Mouse (Mus musculus) cerebellum, adult 11-12 months (tissue): Measurements from ENCODE around the gene Fblim1.
A peak's percentile ranks its signal among the peaks of the same experiment; 100 is the strongest.
"Not testable (repeated sequence)": the region's sequence is repeated elsewhere in the genome, so short reads cannot be mapped to it uniquely, and the experiment has no call there.

Experiments
- DNase-seq: peaks from one replicate; pipeline ENCODE4 v3.0.0; 2022

Fblim1 gene

DNA sequence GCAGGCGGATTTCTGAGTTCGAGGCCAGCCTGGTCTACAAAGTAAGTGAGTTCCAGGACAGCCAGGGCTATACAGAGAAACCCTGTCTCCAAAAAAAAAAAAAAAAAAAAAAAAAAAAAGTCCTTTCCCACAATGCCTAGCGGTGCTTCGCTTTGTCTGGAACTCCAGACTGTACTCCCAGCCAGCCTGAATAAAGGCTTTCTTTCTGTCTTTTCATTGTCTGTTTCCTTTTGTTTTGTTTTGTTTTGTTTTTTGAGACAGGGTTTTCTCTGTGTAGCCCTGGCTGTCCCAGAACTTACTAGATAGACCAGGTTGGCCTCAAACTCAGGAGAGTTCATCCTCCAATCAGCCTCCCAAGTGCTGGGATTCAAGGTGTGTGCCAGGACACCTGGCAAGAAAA is 41.7 kb downstream of the Fblim1 start:
- DNase-seq = no peak

DNA sequence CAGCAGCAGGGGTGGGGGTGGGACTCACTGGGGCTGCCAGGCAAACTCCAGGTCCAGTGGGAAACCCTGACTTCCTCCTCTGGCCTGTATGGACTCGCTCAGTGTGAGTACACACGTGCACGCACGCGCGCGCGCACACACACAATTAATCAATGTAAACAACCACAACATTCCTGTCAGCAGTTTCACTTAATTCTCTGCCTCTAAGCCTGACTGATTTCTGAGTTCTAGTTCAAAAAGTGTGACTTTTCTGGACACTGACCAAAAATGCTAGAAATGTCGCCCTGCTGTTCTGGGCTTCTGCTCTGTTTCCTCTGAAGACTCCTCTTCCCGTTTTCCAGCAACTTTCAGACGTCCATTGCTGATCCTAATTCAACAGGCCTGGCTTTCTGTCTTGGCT is 43.6 kb downstream of the Fblim1 start:
- DNase-seq = no peak

DNA sequence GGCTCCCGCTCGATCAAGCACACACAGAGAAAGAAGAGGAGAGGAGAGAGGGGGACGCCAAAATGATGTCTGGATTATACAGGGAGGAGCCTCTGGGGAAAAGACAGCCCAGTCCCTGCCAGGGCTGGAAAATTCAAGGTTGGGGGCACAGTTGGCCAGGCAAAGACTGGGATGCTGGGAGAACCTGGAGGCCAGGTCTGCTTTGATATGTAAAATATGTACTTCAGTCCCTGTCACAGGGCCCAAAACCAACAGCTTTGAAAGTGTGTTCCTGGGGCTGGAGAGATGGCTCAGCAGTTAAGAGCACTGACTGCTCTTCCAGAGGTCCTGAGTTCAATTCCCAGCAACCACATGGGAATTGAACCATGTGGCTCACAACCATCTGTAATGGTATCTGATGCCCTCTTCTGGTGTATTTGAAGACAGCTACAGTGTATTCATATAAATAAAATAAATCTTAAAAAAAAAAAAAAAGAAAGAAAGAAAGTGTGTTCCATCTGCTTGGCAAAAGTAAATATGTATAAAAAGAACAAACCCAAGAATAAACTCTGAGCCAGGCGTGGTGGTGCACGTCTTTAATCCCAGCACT is 44.5 kb downstream of the Fblim1 start:
- not testable (repeated sequence) for DNase-seq

DNA sequence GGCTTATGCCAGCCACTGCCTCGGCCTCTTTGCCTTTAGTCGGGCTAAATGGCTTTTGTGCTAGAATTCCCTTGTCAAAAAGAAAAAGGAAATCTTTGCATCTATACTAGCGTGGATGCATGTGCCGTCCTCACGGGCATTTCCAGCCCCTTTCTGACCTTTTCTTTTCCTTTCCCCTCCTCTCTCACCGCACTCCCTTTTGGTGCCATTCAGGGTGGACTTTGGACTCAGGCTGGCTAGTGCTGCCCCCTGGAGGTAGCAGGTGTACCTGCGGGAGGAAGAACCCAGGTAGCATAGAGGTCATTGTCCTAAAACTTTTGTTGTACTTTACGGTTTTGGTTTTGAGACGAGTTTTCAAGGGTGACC is 46.0 kb downstream of the Fblim1 start:
- peak; percentile 78 for DNase-seq

DNA sequence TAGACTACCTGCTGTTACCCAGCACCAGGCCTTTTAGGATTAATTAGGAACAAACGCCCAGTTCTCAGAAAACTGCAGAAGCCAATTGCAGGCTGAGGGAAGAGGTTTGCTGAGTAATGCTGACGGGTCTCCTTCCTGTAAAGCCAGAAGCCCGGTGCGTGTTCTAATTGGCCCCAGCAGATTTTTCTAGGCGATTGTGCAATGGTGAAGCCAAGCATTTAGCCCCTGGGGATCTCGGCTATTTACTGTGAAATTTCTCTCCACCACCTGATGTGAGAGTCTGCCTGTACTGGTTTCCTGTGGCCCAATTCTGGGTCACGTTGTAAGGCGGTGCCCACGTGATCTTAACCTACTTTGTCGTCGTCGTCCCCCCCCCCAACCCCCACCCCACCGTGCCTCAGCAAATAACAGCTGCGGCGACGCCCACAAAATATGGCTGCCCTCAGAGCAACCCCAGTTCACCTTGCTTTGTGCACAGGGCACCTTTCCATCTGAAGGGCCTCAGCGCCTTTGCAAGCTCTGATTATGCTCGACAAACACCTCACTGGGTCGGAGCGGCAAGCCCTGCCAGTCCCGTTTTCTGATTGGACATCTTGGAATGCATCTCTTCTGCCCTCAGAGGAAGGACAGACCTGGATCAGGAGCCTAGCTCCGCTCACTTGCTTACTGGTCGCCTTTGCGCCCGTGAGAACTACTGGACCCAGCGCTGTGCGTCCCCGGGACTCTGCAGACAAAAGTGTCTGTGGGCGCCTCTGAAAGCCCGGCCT is 46.6 kb downstream of the Fblim1 start:
- peak; percentile 80 for DNase-seq

DNA sequence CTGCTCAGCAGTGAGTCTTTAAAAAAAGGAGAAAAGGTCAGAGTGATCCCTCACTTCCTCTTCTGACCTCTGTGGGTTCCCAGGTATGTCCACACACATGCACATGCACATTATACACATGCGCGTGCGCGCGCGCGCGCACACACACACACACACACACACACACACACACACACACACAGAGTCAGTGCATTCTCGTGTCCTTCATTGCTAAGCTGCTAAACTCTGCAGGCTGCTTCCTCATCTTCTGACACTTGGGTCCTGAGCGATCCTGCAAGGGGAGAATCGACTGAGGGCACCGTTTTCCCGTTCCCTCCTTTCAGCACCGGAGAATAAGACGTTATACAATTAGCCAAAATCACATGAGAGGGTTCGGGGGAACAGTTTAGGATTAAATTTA is 47.2 kb downstream of the Fblim1 start:
- DNase-seq = no peak

DNA sequence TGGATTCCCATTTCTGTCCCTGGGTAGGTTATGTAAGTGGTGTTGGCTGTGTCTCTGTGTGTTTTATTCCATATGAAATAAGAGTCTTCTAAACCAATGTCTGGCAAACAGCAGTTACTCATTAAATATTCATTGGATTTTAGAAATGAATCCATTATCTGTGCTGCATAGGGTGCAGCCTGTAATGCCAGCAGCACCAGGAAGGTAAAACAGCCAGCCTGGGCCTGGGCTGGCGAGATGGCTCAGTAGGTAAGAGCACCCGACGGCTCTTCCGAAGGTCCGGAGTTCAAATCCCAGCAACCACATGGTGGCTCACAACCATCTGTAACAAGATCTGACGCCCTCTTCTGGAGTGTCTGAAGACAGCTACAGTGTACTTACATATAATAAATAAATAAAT is 49.7 kb downstream of the Fblim1 start:
- DNase-seq = not testable (repeated sequence)

DNA sequence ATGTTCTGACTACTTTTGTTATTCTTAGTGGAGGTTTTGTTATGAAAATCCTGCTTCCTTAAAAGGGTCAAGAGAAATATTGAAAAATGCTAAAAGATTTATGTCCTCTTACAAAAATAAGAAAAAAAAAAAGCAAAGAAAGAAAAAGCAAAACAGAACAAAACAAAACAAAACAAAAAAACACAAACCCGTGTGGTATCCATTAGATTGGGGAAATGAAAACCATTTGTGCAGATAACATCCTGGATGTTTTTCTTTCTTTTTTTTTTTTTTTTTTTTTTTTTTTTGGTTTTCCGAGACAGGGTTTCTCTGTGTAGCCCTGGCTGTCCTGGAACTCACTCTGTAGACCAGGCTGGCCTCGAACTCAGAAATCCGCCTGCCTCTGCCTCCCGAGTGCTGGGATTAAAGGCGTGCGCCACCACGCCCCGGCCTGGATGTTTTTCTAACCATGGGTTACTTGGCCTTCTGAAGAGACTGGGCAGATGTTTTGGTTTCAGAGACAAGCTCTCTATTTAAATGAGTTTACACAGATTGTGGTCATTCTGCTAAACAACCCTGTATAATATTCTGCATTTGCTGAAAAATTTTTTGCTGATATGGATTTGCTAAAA is 51.5 kb downstream of the Fblim1 start:
- not testable (repeated sequence) for DNase-seq

DNA sequence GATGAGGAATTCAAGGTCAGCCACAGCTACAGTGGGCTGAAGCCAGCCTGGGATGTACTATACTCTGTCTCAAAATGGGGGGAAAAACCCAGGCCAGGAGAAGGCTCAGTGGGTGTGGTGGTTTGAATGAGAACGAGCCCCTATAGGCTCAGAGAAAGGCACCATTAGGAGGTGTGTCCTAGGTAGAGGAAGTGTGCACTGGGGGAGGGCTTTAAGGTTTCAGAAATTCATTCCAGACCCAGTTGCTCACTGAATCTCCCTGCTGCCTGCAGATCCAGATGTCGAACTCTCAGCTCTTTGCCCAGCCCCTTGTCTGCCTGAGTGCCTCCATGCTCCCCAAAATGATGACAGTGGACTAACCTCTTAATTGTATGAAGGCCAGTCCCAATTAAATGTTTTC is 53.4 kb downstream of the Fblim1 start:
- no peak for DNase-seq

DNA sequence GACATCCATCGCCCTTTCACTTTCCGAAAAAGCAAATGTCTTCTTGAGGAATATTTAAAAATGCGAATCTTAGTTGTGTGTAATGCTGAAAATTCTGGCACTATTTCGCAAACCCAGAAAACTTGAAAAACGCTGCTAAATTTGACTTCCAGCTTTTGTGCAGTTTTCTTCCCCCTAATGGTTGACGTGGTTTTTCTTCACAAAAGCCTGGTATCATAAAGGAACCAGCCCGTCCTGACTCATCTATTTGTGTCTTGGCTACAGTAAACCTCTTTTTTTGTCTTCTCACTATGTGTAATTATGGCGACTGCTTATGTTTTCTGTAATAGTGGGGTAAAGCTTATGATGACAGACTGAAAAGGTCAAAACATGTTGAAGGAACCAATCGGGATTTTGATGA is 58.6 kb downstream of the Fblim1 start:
- no peak for DNase-seq

DNA sequence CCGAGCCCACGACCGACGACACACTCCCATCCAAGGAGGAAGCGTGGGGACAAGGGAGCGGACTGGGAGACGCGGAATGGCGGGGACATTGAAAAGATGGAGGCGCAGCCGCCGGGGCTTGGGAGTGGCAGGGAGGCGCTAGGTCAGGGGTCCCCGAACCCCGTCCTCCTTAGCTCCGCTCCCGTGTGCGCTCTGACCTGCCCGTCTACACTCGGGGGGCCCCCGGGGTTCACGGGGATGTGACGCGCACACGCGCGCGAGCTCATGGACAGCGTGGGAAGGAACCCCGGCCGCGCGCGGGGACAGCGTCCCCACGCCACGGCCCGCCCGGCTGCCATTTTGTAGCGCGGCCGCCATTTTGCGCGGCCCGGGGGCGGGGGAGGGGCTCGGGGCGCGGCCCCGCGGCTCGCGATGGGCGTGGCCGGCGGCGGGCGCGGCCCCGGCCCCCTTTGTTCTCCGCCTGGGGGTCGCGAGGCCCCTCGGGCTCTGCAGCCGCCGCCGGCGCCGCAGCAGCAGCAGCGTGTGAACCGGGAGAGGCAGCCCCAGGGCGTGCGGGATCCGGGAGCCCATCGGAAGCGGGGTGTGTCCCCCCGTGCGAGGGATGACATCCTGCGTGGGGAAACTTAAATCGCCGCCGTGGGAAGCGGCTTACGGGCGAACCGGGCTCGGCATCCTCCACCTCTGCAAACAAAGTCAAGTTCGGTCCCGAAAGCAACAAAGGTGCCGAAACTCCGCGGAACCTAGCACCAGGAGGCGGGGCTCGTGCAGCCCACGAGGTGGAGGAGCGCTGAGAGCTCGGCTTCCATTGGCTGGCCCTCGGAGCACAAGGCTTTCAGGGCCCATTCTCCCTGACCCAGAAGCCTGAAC is 59.3 kb downstream of the Fblim1 start:
- peak; percentile 88 for DNase-seq

DNA sequence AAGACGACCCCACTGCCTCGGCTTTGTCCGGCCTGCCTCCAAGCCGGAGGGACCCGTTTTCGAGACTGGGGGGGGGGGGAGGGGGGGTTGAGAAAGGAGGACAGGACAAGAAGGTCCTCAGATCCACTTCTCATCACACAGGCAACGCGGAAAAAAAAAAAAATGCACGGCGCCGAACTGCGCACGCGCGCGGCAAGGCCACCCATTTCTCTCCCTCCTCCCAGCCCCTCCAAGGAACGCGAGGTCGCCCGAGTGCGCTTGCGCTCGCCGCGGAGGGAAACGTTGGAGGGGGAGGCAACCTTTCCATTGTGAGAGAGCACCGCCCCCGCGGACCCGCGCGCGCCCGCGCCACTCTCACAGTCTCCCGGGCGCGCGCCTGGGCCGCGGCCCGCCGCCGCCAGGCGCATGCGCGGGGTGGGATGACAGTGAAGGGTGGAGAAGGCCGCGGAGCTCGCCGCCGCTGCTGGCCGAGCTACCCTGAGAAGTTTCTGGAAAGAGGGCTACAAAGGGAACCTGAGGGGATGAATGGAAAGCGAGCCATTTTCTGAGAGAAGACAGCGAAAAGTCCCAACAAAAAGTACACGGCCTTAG is 60.1 kb downstream of the Fblim1 start:
- DNase-seq = peak; percentile 100

DNA sequence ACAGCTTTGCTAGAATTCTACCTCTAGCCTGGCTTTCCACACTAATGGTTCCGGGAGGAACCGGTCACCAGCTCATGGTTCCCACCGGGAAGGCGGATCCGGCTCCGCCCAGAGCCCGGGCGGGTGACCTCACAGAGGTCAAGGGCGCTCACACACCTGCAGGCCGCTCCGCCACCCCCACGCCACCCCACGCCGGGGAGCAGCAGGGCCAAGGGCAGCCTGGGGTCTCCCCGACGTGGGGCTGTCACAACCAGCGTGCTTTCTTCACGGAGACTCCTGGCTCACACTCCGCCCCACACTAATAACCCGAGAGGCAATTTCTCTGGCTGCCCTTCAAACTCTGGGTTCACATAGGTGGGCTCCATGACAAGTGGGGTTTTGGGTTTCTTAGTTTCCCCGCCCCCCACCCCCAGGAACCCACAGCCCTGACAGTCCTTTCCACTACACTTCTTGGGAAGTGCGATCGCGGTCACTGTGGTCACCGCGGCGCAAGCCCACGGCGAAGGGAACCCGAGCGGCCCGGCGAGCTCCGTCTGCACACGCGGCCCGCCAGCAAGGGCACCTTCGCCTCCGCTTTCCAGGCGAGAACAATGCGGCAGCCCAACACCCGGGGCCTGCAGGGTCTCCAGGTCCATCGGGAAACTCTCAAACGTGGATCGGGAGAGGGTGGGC is 60.7 kb downstream of the Fblim1 start:
- peak; percentile 87 for DNase-seq

DNA sequence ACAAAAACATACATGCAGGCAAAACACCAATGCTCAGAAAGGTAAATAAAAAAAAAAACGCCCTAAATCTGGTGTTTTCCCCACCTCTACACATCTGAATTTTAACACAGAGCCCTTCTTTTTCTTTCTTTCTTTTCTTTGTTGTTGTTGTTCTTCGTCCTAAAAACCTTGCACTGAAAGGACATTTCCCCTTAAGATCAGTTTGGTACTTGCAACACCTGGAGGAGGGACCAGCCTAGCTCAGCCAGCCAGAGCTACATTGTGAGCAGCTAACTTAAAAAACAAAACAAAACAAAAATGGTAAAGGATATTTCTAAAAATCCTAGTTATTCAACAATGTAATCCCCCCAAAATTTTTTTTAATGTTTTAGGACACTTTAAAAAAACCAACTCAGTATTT is 61.4 kb downstream of the Fblim1 start:
- DNase-seq = no peak

DNA sequence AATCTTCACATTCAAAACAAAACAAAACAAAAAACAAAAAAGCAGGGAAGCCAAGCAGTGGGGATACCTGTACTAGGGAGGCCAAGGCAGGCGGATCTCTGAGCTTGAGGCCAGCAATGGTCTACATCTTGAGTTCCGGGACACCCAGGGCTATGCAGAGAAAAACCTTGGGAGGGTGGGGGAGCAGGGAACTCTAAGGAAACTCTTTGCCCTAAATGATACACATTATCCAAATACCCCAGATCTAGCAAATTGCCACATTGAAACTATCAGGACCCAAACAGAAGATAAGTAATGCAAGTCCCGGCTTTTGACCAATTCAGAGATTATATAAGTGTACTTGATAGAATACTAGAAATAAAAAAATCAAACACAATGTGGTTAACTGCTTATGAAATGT is 62.3 kb downstream of the Fblim1 start:
- DNase-seq = no peak

DNA sequence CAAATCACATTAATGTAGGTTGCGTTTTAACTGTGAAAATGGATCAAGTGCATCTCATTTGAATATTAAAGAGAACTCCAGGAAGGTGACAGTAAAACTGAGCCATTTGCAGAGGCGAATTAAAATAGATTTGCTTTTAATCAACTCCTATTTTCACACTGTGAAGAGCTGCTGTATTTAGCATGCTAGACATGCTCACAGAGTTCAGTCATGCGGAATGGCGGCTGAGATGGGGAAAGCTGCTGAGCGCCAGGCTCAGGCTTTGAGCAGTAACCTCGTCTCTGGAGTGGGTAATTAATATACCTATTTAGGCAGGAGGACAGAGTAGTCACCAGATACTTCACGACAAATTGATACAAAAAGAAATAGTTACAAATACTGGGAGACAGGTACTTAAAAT is 64.0 kb downstream of the Fblim1 start:
- DNase-seq = no peak

DNA sequence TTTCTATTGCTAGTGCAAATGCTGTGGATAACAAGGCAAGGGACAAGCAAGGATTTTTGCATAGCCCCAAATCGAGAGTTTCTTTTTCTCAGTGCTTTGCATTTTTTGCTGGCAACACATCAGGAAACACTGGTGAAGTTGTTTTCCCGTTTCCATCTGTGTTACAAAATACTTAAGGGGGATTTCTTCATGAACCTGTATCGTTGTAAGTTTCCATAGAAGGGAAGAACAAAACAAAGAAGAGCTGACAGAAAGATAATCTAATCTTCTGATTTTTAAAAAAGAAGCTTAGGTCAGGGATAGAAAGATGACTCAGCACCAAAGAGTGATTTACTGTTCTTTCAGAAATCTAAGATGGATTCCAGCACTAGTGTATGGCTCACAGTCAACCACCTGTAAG is 65.1 kb downstream of the Fblim1 start:
- no peak for DNase-seq

DNA sequence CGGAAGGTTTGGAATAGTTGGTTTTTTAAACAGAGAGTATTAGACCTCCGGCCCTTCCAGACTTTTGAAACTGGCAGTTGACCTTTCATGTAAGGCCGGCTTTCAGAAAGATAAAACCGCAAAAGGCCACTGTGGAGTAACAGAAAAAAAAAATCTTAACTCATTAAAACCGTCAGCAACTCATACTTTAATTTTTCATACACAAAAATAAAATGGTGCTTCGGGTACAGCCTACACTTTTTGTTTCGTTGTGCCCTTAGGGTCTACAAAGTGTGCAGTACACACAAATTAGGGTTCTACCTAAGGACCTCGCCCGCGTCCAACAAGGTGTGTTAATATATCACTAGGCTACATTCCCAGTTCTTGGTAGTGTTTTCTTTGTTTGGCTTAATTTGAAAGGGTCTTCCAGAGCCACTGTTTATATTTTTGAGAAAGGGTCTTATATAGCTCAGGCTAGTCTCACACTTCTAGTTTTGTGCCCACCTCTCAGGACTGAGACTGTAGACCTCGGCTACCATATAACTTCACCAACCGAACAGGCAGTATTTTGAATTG is 66.6 kb downstream of the Fblim1 start:
- no peak for DNase-seq

DNA sequence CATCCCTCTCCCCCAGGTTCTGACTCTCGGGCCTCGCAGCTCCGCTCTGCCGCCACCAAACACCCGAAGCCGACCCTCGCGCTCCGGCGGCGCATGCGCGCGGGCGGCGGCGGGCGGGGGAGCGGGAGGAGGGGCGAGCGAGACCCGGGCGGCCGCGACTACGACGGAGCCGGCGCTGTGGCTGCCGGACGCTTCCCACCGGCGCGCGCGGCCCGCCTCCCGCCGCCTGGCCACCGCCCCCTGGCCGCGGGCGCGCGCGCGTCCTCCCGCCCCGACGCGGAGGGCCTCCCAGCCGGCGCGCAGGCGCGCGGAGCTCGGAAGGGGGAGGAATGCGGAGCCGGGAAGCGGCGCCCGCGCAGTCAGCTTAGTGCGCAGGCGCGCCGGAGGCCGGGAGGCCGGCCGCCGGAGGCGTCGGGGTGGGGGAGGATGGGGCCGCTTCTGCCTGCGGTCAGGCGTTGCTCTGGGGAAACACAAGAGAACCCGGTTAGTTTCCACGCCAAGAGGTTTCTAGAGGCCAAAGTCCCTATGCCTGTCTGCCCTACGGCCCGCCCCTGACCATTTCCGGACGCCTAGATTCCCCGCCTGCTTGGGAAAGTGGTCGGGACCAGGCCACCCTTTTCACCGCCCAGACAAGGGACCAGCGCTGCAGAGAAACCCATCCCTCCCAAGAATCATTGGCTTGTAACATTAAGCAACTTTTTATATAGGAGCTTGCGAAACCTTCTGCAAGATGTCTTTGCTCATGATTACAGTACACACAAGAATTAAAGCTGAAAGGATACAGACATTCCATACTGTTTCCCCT is 67.3 kb downstream of the Fblim1 start, which contains the start of gene Spen:
Spen (minus strand) TSS at position 190 of the 805 bp plus-strand sequence.
- peak; percentile 97 for DNase-seq

DNA sequence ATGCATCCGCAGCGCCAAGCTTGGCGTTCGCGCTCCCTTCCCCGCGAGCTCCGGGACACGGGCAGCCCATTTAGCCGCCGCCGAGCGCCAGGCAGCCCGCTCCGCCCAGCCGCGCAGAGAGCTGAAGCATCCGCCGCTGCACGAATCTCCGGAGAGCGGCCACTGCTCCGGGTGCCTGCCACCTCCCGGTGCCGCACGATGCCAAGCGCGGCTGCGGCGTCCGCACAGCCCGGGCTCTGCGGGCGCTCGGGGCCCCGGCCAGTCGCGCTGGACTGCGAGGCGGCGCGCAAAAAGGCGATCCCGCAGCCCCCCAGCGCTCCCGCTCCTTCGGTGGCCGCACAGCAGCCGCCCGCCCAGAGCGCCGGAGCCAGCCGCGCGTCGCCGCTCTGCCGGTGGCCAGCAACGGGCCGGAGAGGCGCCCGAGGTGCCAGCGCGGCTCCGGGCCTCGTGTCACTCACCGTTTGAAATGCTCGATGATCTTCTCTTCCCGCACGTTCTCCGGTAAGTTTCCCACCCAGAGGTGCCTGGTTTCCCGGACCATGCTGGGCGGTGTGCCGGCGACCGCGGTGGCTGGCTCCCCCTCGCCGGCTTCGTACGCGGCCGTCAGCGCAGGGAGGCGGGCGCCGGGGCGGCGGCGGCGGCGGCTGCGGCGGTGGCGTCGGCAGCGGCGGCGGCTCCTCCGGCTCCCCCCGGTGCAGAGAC is 68.0 kb downstream of the Fblim1 start:
- DNase-seq = peak; percentile 65

DNA sequence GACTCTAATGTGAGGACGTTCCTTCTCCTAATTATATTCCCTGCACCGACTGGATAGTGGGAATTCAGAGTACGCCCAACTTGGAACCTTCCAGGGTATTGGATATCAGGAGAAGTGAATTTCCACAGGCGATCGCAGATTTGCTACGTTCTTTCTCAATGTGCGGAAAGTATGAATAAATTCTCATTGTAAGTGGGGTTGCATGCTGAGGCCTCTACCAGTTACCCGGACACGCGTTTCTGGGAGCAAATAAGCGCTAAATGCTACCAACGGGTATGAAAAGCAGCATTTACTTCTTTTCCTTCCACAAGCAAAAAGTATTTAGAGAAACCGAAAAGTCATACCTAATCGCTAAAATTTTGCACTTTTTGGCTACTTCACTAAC is 68.7 kb downstream of the Fblim1 start:
- no peak for DNase-seq
